Mouse (Mus musculus) intestine, postnatal 0 days (tissue): Measurements from ENCODE around the gene Cacna2d2. TPM values are rescaled to one million over a fixed set of nuclear protein-coding genes. Genes with fewer than 3 reads are reported as not detected.

ENCODE experiments used
- ATAC-seq: fragments of 200-750 bp; cut with Nextera tagmentation; 2 replicates; pipeline ENCODE4 v1.8.0; 2017; ENCODE audit warnings: mild to moderate bottlenecking, moderate TSS enrichment, moderate library complexity
- H3K27ac ChIP-seq: fragments of 300-500 bp; sonication (generic); 2 replicates; pipeline ENCODE4 v1.5.1; 2014; ENCODE audit warnings: mild to moderate bottlenecking, low read depth, low read length, moderate library complexity
- H3K27me3 ChIP-seq: fragments of 300-500 bp; sonication (generic); replicated peaks from 2 replicates; pipeline ENCODE4 v1.6.1; 2014; ENCODE audit warnings: low read length, mixed read lengths; ENCODE audit not compliant: control insufficient read depth, insufficient read depth
- H3K36me3 ChIP-seq: fragments of 300-500 bp; sonication (generic); 2 replicates; pipeline ENCODE4 v1.6.1; 2014; ENCODE audit warnings: mild to moderate bottlenecking, moderate library complexity; ENCODE audit not compliant: control insufficient read depth, insufficient read depth
- H3K4me1 ChIP-seq: fragments of 300-500 bp; sonication (generic); replicated peaks from 2 replicates; pipeline ENCODE4 v1.6.1; 2014; ENCODE audit warnings: antibody characterized with exemption, low read length, mixed read lengths; ENCODE audit not compliant: control insufficient read depth, insufficient read depth
- H3K4me2 ChIP-seq: fragments of 300-500 bp; sonication (generic); replicated peaks from 2 replicates; pipeline ENCODE4 v1.6.1; 2014; ENCODE audit warnings: low read depth, mild to moderate bottlenecking, moderate library complexity
- H3K4me3 ChIP-seq: fragments of 300-500 bp; sonication (generic); 2 replicates; pipeline ENCODE4 v1.5.1; 2014; ENCODE audit warnings: low read depth, low read length
- H3K9ac ChIP-seq: fragments of 300-500 bp; sonication (generic); 2 replicates; pipeline ENCODE4 v1.6.1; 2014; ENCODE audit warnings: mild to moderate bottlenecking, low read depth, low read length
- H3K9me3 ChIP-seq: fragments of 300-500 bp; sonication (generic); 2 replicates; pipeline ENCODE4 v1.6.1; 2016; ENCODE audit warnings: mixed run types; ENCODE audit not compliant: control insufficient read depth
- CTCF ChIP-seq: sonication (generic); IDR thresholded peaks from 2 replicates; pipeline ENCODE4 v1.5.1; 2016; ENCODE audit warnings: low read depth, mild to moderate bottlenecking, control low read depth, antibody characterized with exemption, moderate library complexity
- WGBS: fragments of 180-500 bp; shearing (Covaris S2); extraction: QIAGEN DNeasy Blood & Tissue Kit; methylation state at CpG from one replicate; pipeline ENCODE4 v1.1.7; 2014; 5-methylcytosine and 5-hydroxymethylcytosine counted together
- polyA plus RNA-seq: library from polyadenylated mRNA; unstranded; fragments of >200 nt; fragmentation: Nextera tagmentation; extraction: Ambion mirVana; gene quantifications from 2 replicates; pipeline ENCODE4 v1.2.1, GENCODE M21; 2015

Gene Cacna2d2
- polyA plus RNA-seq, 1 experiment from 2014 or later: 0.22 TPM

GRCm38 (mm10) chr9:107419491-107420244 is 20.3 kb downstream of the Cacna2d2 start:
- no peak overlapping the region for H3K27ac ChIP-seq
- H3K4me3 ChIP-seq: no peak overlapping the region
- no peaks in the 10 kb centered on the region for H3K4me1 ChIP-seq
- H3K9me3 ChIP-seq: no peaks in the 10 kb centered on the region
- no peaks in the 10 kb centered on the region for H3K36me3 ChIP-seq
- H3K9ac ChIP-seq: no peak overlapping the region
- no peak for TF ChIP-seq CTCF
- WGBS: 72% methylated on average over 9 of the region's 9 CpGs
- no peak overlapping the region for H3K4me2 ChIP-seq
- no peak for ATAC-seq
- H3K27me3 ChIP-seq: 0 out of 2 replicates have a peak, but pooled peaks cover 6% of the 10 kb centered on the region

DNA sequence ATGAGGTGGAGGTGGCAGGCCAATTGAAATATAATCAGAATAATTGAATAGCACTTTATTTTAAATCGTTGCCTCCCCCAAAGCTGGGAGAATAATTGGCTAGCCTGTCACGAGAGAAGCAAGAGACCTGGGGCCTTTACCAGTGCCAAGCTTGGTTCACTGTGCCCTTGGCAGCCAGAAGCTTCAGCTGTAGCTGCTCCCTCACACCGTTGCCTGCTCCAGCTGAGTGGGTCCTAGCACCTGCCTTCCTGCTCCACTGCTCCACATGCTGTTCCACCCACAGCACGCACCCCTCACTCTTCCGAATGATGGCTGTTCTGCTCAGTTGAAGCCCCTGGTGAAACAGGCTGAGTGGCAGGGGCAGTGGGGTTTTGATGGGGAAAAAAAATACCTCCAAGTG is 21.5 kb downstream of the Cacna2d2 start:
- H3K4me1 ChIP-seq: no peaks in the 10 kb centered on the region
- no peak for ATAC-seq
- H3K27me3 ChIP-seq: 0 out of 2 replicates have a peak, but pooled peaks cover 6% of the 10 kb centered on the region
- H3K36me3 ChIP-seq: no peaks in the 10 kb centered on the region
- WGBS: 78% methylated on average over 5 of the region's 5 CpGs
- H3K9me3 ChIP-seq: no peaks in the 10 kb centered on the region
- H3K27ac ChIP-seq: no peak overlapping the region
- no peak for TF ChIP-seq CTCF
- no peak overlapping the region for H3K4me2 ChIP-seq
- H3K4me3 ChIP-seq: no peak overlapping the region
- H3K9ac ChIP-seq: no peak overlapping the region

GRCm38 (mm10) chr9:107422878-107423277 is 23.5 kb downstream of the Cacna2d2 start:
- no peaks in the 10 kb centered on the region for H3K9me3 ChIP-seq
- TF ChIP-seq CTCF: no peak
- 53% methylated on average over 2 of the region's 2 CpGs for WGBS

DNA sequence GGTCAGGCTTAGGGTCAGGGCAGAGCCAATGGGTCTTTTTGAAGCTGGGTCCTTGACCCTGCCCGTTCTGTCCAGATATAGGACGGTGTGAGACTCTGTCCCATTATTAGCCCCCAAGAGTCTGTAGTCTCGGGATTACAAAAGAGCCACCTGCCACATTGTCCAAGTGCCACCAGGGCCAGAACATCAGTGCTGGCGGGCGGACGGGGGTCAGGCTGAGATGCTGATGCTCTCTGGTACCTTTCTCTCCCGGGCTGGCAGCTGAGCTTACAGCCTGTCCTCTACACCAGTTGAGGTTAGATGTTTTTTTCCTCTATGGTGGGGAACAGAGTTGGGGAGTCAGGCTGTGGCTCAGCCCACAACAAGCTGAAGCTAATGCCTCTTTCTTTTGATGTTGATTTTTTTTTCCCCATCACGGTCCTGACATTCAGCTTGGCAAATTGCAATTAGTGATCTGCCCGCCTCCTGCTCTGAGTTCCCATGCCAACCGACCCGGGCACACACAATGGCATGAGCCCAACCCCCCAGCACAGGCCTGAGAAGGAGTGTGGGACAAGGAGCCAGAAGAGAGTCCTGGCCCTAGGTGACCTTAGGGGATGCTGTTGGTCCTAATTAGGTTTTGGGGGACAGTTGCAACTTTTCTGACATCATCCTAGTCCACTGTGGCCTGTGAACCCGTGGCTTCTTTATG is 25.2 kb downstream of the Cacna2d2 start:
- no peak for TF ChIP-seq CTCF
- H3K27me3 ChIP-seq: 0 out of 2 replicates have a peak, but pooled peaks cover 6% of the 10 kb centered on the region
- 72% methylated on average over 12 of the region's 12 CpGs for WGBS
- no peaks in the 10 kb centered on the region for H3K4me1 ChIP-seq
- no peak overlapping the region for H3K4me3 ChIP-seq
- H3K9ac ChIP-seq: no peak overlapping the region
- ATAC-seq: no peak
- H3K4me2 ChIP-seq: no peak overlapping the region
- no peaks in the 10 kb centered on the region for H3K9me3 ChIP-seq
- H3K36me3 ChIP-seq: no peaks in the 10 kb centered on the region
- H3K27ac ChIP-seq: no peak overlapping the region

More at GRCm38 (mm10) chr9:107422878-107423277, 23.5 kb downstream of the Cacna2d2 start:
- Histone ChIP-seq H3K9ac (no peak overlapping the region), H3K27me3 (0 out of 2 replicates have a peak, but pooled peaks cover 6% of the 10 kb centered on the region), H3K4me1 (no peaks in the 10 kb centered on the region), H3K27ac (no peak overlapping the region), H3K36me3 (no peaks in the 10 kb centered on the region), H3K4me3 (no peak overlapping the region), H3K4me2 (no peak overlapping the region)
- no peak for ATAC-seq

GRCm38 (mm10) chr9:107427876-107428275 is 28.5 kb downstream of the Cacna2d2 start:
- H3K9ac ChIP-seq: no peak overlapping the region
- TF ChIP-seq CTCF: no peak
- no peaks in the 10 kb centered on the region for H3K4me1 ChIP-seq
- WGBS: 75% methylated on average over 7 of the region's 7 CpGs
- no peaks in the 10 kb centered on the region for H3K36me3 ChIP-seq
- no peak overlapping the region for H3K4me2 ChIP-seq
- H3K9me3 ChIP-seq: no peaks in the 10 kb centered on the region
- no peaks in the 10 kb centered on the region; the same call in 1 of the 2 replicates for H3K27me3 ChIP-seq
- no peak for ATAC-seq
- H3K4me3 ChIP-seq: no peak overlapping the region
- no peak overlapping the region for H3K27ac ChIP-seq

- H3K4me2 ChIP-seq: no peak overlapping the region
- no peak overlapping the region for H3K9ac ChIP-seq
- TF ChIP-seq CTCF: no peak
- ATAC-seq: no peak
- H3K4me3 ChIP-seq: no peak overlapping the region
- no peaks in the 10 kb centered on the region; the same call in 1 of the 2 replicates for H3K27me3 ChIP-seq
- H3K36me3 ChIP-seq: no peaks in the 10 kb centered on the region
- H3K4me1 ChIP-seq: no peaks in the 10 kb centered on the region
- H3K27ac ChIP-seq: no peak overlapping the region
- H3K9me3 ChIP-seq: no peaks in the 10 kb centered on the region
- 63% methylated on average over 5 of the region's 5 CpGs for WGBS
Measured at GRCm38 (mm10) chr9:107428451-107429186, 29.2 kb downstream of the Cacna2d2 start.
